Mouse (Mus musculus) midbrain, postnatal 0 days (tissue): ENCODE results near the gene Nat9. TPM values are rescaled to one million over a fixed set of nuclear protein-coding genes. Genes with fewer than 3 reads are reported as not detected.

Experiments
- ATAC-seq: fragments of 200-750 bp; cut with Nextera tagmentation; 2 replicates; pipeline ENCODE4 v1.8.0; 2017; ENCODE audit warnings: moderate number of reproducible peaks, mild to moderate bottlenecking, moderate TSS enrichment, moderate library complexity; ENCODE audit not compliant: low FRiP score
- DNase-seq: peaks from one replicate; pipeline ENCODE4 v3.0.0-alpha.2; 2015; ENCODE audit warnings: low spot score
- H3K27ac ChIP-seq: fragments of 300-500 bp; sonication (generic); 2 replicates; pipeline ENCODE4 v1.5.1; 2014; ENCODE audit warnings: low read depth, mild to moderate bottlenecking, low read length, mixed read lengths
- H3K27me3 ChIP-seq: fragments of 300-500 bp; sonication (generic); 2 replicates; pipeline ENCODE4 v1.6.1; 2014; ENCODE audit warnings: low read length, control low read depth, mixed read lengths; ENCODE audit not compliant: insufficient read depth
- H3K36me3 ChIP-seq: fragments of 300-500 bp; sonication (generic); 2 replicates; pipeline ENCODE4 v1.6.1; 2014; ENCODE audit warnings: low read length, control low read depth, mixed read lengths; ENCODE audit not compliant: insufficient read depth
- H3K4me1 ChIP-seq: fragments of 300-500 bp; sonication (generic); 2 replicates; pipeline ENCODE4 v1.6.1; 2014; ENCODE audit warnings: mild to moderate bottlenecking, control low read depth, antibody characterized with exemption, low read length, mixed read lengths; ENCODE audit not compliant: insufficient read depth
- H3K4me2 ChIP-seq: fragments of 300-500 bp; sonication (generic); 2 replicates; pipeline ENCODE4 v1.6.1; 2014; ENCODE audit warnings: low read depth, mild to moderate bottlenecking, low read length, mixed read lengths; ENCODE audit not compliant: poor library complexity, severe bottlenecking
- H3K4me3 ChIP-seq: fragments of 300-500 bp; sonication (generic); 2 replicates; pipeline ENCODE4 v1.5.1; 2014; ENCODE audit warnings: low read depth, mild to moderate bottlenecking, low read length, moderate library complexity
- H3K9ac ChIP-seq: fragments of 300-500 bp; sonication (generic); replicated peaks from 2 replicates; pipeline ENCODE4 v1.6.1; 2014; ENCODE audit warnings: mild to moderate bottlenecking, low read length, moderate library complexity, mixed read lengths; ENCODE audit not compliant: poor library complexity, severe bottlenecking
- H3K9me3 ChIP-seq: fragments of 300-500 bp; sonication (generic); 2 replicates; pipeline ENCODE4 v1.6.1; 2016; ENCODE audit warnings: low read length, control low read depth
- CTCF ChIP-seq: IDR thresholded peaks from 2 replicates; pipeline ENCODE4 v1.5.1; 2016; ENCODE audit warnings: antibody characterized with exemption, mild to moderate bottlenecking
- WGBS: fragments of 180-500 bp; shearing (Covaris S2); extraction: QIAGEN DNeasy Blood & Tissue Kit; methylation state at CpG from one replicate; pipeline ENCODE4 v1.1.7; 2014; 5-methylcytosine and 5-hydroxymethylcytosine counted together
- polyA plus RNA-seq: library from polyadenylated mRNA; unstranded; fragments of >200 nt; fragmentation: Nextera tagmentation; extraction: Ambion mirVana; gene quantifications from 2 replicates; pipeline ENCODE4 v1.2.1, GENCODE M21; 2015
- total RNA-seq: library from RNA; depleted of rRNA; stranded (reverse); fragments of >200 nt; gene quantifications from 2 replicates; pipeline ENCODE4 v1.2.3, GENCODE M21; 2014

The Nat9 gene
- total and polyA plus RNA-seq, 2 experiments from 2014 or later: 17.5 to 19.3 TPM

GRCm38 (mm10) chr11:115226811-115227491, 39.3 kb upstream of the Nat9 start:
- DNase-seq (peak; percentile 58), ATAC-seq (peak; percentile 31; the same call in 1 of the 2 replicates)
- Histone ChIP-seq H3K27me3 (no peaks in the 10 kb centered on the region), H3K27ac (peak overlapping the region; percentile 38; the same call in 1 of the 2 replicates), H3K4me2 (no peak overlapping the region), H3K4me3 (no peak overlapping the region), H3K9ac (peak overlapping the region; percentile 33; the same call in 1 of the 2 replicates), H3K4me1 (peaks cover 17% of the 10 kb centered on the region), H3K36me3 (no peaks in the 10 kb centered on the region), H3K9me3 (no peaks in the 10 kb centered on the region)
- no peak for TF ChIP-seq CTCF
- WGBS: 27% methylated on average over 14 of the region's 14 CpGs

- Histone ChIP-seq H3K4me1 (peaks cover 17% of the 10 kb centered on the region), H3K4me2 (no peak overlapping the region), H3K27me3 (no peaks in the 10 kb centered on the region), H3K9me3 (no peaks in the 10 kb centered on the region), H3K27ac (no peak overlapping the region), H3K4me3 (no peak overlapping the region), H3K9ac (no peak overlapping the region; the same call in 1 of the 2 replicates), H3K36me3 (no peaks in the 10 kb centered on the region)
- ATAC-seq (no peak), DNase-seq (no peak)
- TF ChIP-seq CTCF: no peak
- WGBS: 61% methylated on average over 6 of the region's 6 CpGs
These were observed 37.6 kb upstream of the Nat9 start for GRCm38 (mm10) chr11:115225301-115225700.

GRCm38 (mm10) chr11:115224889-115225288, 37.2 kb upstream of the Nat9 start:
- Histone ChIP-seq H3K9me3 (no peaks in the 10 kb centered on the region), H3K4me2 (no peak overlapping the region), H3K4me3 (no peak overlapping the region), H3K27me3 (no peaks in the 10 kb centered on the region), H3K9ac (no peak overlapping the region), H3K4me1 (peaks cover 17% of the 10 kb centered on the region), H3K27ac (no peak overlapping the region), H3K36me3 (0 out of 2 replicates have a peak, but pooled peaks cover 2% of the 10 kb centered on the region)
- DNase-seq: peak; percentile 74
- peak; percentile 73 for TF ChIP-seq CTCF
- no peak for ATAC-seq
- 42% methylated on average over 8 of the region's 8 CpGs for WGBS

GRCm38 (mm10) chr11:115223877-115224276, 36.2 kb upstream of the Nat9 start:
- Histone ChIP-seq H3K4me3 (no peak overlapping the region), H3K27me3 (no peaks in the 10 kb centered on the region), H3K9ac (no peak overlapping the region), H3K36me3 (0 out of 2 replicates have a peak, but pooled peaks cover 3% of the 10 kb centered on the region), H3K4me1 (peaks cover 17% of the 10 kb centered on the region), H3K9me3 (no peaks in the 10 kb centered on the region), H3K4me2 (no peak overlapping the region), H3K27ac (no peak overlapping the region)
- DNase-seq (no peak), ATAC-seq (no peak)
- no peak for TF ChIP-seq CTCF
- 77% methylated on average over 6 of the region's 6 CpGs for WGBS

- Histone ChIP-seq H3K4me2 (no peak overlapping the region), H3K27ac (no peak overlapping the region), H3K4me1 (peaks cover 17% of the 10 kb centered on the region), H3K9ac (no peak overlapping the region), H3K4me3 (no peak overlapping the region), H3K27me3 (no peaks in the 10 kb centered on the region), H3K9me3 (no peaks in the 10 kb centered on the region), H3K36me3 (0 out of 2 replicates have a peak, but pooled peaks cover 3% of the 10 kb centered on the region)
- ATAC-seq (no peak), DNase-seq (no peak)
- 62% methylated on average over 11 of the region's 11 CpGs for WGBS
- TF ChIP-seq CTCF: no peak
These were observed 35.8 kb upstream of the Nat9 start for GRCm38 (mm10) chr11:115223451-115223850.

- no peak for ATAC-seq
These were observed 34.9 kb upstream of the Nat9 start for GRCm38 (mm10) chr11:115222570-115222969.

More at GRCm38 (mm10) chr11:115222570-115222969, 34.9 kb upstream of the Nat9 start:
- Histone ChIP-seq H3K9ac (no peak overlapping the region), H3K27me3 (no peaks in the 10 kb centered on the region), H3K4me2 (no peak overlapping the region), H3K9me3 (no peaks in the 10 kb centered on the region), H3K36me3 (0 out of 2 replicates have a peak, but pooled peaks cover 3% of the 10 kb centered on the region), H3K4me3 (no peak overlapping the region), H3K4me1 (peaks cover 13% of the 10 kb centered on the region), H3K27ac (no peak overlapping the region)
- TF ChIP-seq CTCF: no peak
- no peak for DNase-seq
- 40% methylated on average over 5 of the region's 5 CpGs for WGBS
